Mouse (Mus musculus) MEL (cell line): ENCODE measurements at regions not wholly inside any gene's neighbourhood (a gene's known extent, or its start where the extent isn't known, plus 50 kb on each side); places are given as distances from the start of the nearest gene placed in this dataset.

Experiments
- DNase-seq: peaks from one replicate; pipeline ENCODE4 v3.0.0; 2011; ENCODE audit warnings: low read depth, low spot score
- H3K27ac ChIP-seq: 2 replicates; pipeline ENCODE4 v1.5.1; 2012; ENCODE audit warnings: low read depth, mild to moderate bottlenecking, control low read depth, low read length, moderate library complexity; ENCODE audit not compliant: control insufficient read depth
- H3K27me3 ChIP-seq, 2 experiments: fragments of 150-350 bp in 1 of 2; sonication (generic) in 1 of 2; 2 replicates each; pipeline ENCODE4 v1.6.1; 2012; ENCODE audit warnings: low read length in 2 of 2, mild to moderate bottlenecking in 2 of 2, improper control_type of control experiment in 1 of 2, moderate library complexity in 1 of 2; ENCODE audit not compliant: insufficient read depth in 2 of 2, control insufficient read depth in 1 of 2
- H3K36me3 ChIP-seq, 2 experiments: 2 replicates each; pipeline ENCODE4 v1.6.1; 2012 to 2014; ENCODE audit warnings: low read length in 2 of 2, improper control_type of control experiment in 1 of 2, inconsistent platforms in 1 of 2, mild to moderate bottlenecking in 1 of 2; ENCODE audit not compliant: insufficient read depth in 2 of 2, control insufficient read depth in 1 of 2
- H3K4me1 ChIP-seq, 2 experiments: fragments of 150-350 bp in 1 of 2; sonication (generic) in 1 of 2; 2 replicates each; pipeline ENCODE4 v1.6.1; 2012; ENCODE audit warnings: low read length in 2 of 2, improper control_type of control experiment in 1 of 2, mild to moderate bottlenecking in 1 of 2; ENCODE audit not compliant: insufficient read depth in 2 of 2, control insufficient read depth in 1 of 2
- H3K4me3 ChIP-seq, 2 experiments: fragments of 150-350 bp in 1 of 2; sonication (generic) in 1 of 2; 2 replicates each; pipeline ENCODE4 v1.5.1; 2012; ENCODE audit warnings: low read depth in 2 of 2, low read length in 2 of 2, mild to moderate bottlenecking in 2 of 2, moderate library complexity in 2 of 2, control low read depth in 1 of 2, improper control_type of control experiment in 1 of 2; ENCODE audit not compliant: control insufficient read depth in 1 of 2, insufficient read depth in 1 of 2
- H3K79me2 ChIP-seq: 2 replicates; pipeline ENCODE4 v1.6.1; 2012; ENCODE audit warnings: mild to moderate bottlenecking, low read length, moderate library complexity; ENCODE audit not compliant: control insufficient read depth, poor library complexity, insufficient read depth
- H3K9ac ChIP-seq: 2 replicates; pipeline ENCODE4 v1.6.1; 2012; ENCODE audit warnings: low read depth, mild to moderate bottlenecking, control low read depth, low read length, moderate library complexity; ENCODE audit not compliant: control insufficient read depth, poor library complexity, severe bottlenecking
- H3K9me3 ChIP-seq: fragments of 150-350 bp; sonication (generic); replicated peaks from 2 replicates; pipeline ENCODE4 v1.6.1; 2012; ENCODE audit warnings: mild to moderate bottlenecking, low read length, improper control_type of control experiment, moderate library complexity; ENCODE audit not compliant: insufficient read depth
- CHD1 ChIP-seq: IDR thresholded peaks from 2 replicates; pipeline ENCODE4 v1.6.1; 2012; ENCODE audit warnings: low read depth, mild to moderate bottlenecking, inconsistent platforms, low read length, improper control_type of control experiment
- CHD2 ChIP-seq: IDR thresholded peaks from 2 replicates; pipeline ENCODE4 v1.6.1; 2011; ENCODE audit warnings: low read length, improper control_type of control experiment
- E2F4 ChIP-seq: IDR thresholded peaks from 2 replicates; pipeline ENCODE4 v1.6.1; 2011; ENCODE audit warnings: low read depth, low read length, improper control_type of control experiment, borderline replicate concordance
- ELF1 ChIP-seq: IDR thresholded peaks from 2 replicates; pipeline ENCODE4 v1.6.1; 2014; ENCODE audit warnings: low read depth, mild to moderate bottlenecking, inconsistent platforms, low read length, improper control_type of control experiment, moderate library complexity
- EP300 ChIP-seq, 2 experiments: IDR thresholded peaks; 2 replicates each; pipeline ENCODE4 v1.6.1; 2011; ENCODE audit warnings: improper control_type of control experiment in 2 of 2, low read length in 2 of 2, low read depth in 1 of 2, mild to moderate bottlenecking in 1 of 2
- ETS1 ChIP-seq: IDR thresholded peaks from 2 replicates; pipeline ENCODE4 v1.6.1; 2012; ENCODE audit warnings: low read depth, mild to moderate bottlenecking, inconsistent platforms, low read length, improper control_type of control experiment, moderate library complexity
- GABPA ChIP-seq: IDR thresholded peaks from 2 replicates; pipeline ENCODE4 v1.6.1; 2012; ENCODE audit warnings: low read depth, mild to moderate bottlenecking, inconsistent platforms, low read length, improper control_type of control experiment, moderate library complexity
- HCFC1 ChIP-seq: IDR thresholded peaks from 2 replicates; pipeline ENCODE4 v1.6.1; 2012; ENCODE audit warnings: low read depth, mild to moderate bottlenecking, inconsistent platforms, low read length, improper control_type of control experiment, moderate library complexity
- MAFK ChIP-seq: IDR thresholded peaks from 2 replicates; pipeline ENCODE4 v1.6.1; 2011; ENCODE audit warnings: low read depth, mild to moderate bottlenecking, low read length, improper control_type of control experiment, borderline replicate concordance
- MAZ ChIP-seq: IDR thresholded peaks from 2 replicates; pipeline ENCODE4 v1.6.1; 2012; ENCODE audit warnings: low read depth, mild to moderate bottlenecking, inconsistent platforms, low read length, improper control_type of control experiment
- MEF2A ChIP-seq: IDR thresholded peaks from 2 replicates; pipeline ENCODE4 v1.6.1; 2014; ENCODE audit warnings: low read depth, mild to moderate bottlenecking, inconsistent platforms, low read length, improper control_type of control experiment; ENCODE audit not compliant: poor library complexity, insufficient replicate concordance, severe bottlenecking; ENCODE audit errors: extremely low read depth
- MXI1 ChIP-seq: IDR thresholded peaks from 2 replicates; pipeline ENCODE4 v1.6.1; 2011; ENCODE audit warnings: mild to moderate bottlenecking, low read depth, low read length, improper control_type of control experiment
- MYC ChIP-seq: IDR thresholded peaks from 2 replicates; pipeline ENCODE4 v1.6.1; 2011; ENCODE audit warnings: low read depth, mild to moderate bottlenecking, low read length, improper control_type of control experiment, moderate library complexity
- NELFE ChIP-seq: IDR thresholded peaks from 2 replicates; pipeline ENCODE4 v1.6.1; 2011; ENCODE audit warnings: low read depth, low read length, improper control_type of control experiment
- NRF1 ChIP-seq: IDR thresholded peaks from 2 replicates; pipeline ENCODE4 v1.6.1; 2014; ENCODE audit warnings: low read depth, mild to moderate bottlenecking, inconsistent platforms, low read length, improper control_type of control experiment, moderate library complexity; ENCODE audit not compliant: poor library complexity, insufficient read depth, severe bottlenecking
- POLR2AphosphoS5 ChIP-seq: IDR thresholded peaks from 2 replicates; pipeline ENCODE4 v1.6.1; 2012; ENCODE audit warnings: low read depth, borderline replicate concordance, mild to moderate bottlenecking, inconsistent platforms, low read length, moderate library complexity, mixed read lengths
- RAD21 ChIP-seq: IDR thresholded peaks from 2 replicates; pipeline ENCODE4 v1.6.1; 2011; ENCODE audit warnings: mild to moderate bottlenecking, low read depth, low read length, improper control_type of control experiment
- SIN3A ChIP-seq: IDR thresholded peaks from 2 replicates; pipeline ENCODE4 v1.6.1; 2012; ENCODE audit warnings: low read length, improper control_type of control experiment, inconsistent platforms
- SMC3 ChIP-seq: IDR thresholded peaks from 2 replicates; pipeline ENCODE4 v1.6.1; 2011; ENCODE audit warnings: low read depth, low read length, improper control_type of control experiment
- TBP ChIP-seq: IDR thresholded peaks from 2 replicates; pipeline ENCODE4 v1.8.0; 2011; ENCODE audit warnings: low read depth, low read length, improper control_type of control experiment
- TCF12 ChIP-seq: IDR thresholded peaks from 2 replicates; pipeline ENCODE4 v1.6.1; 2014; ENCODE audit warnings: low read depth, mild to moderate bottlenecking, inconsistent platforms, low read length, improper control_type of control experiment, moderate library complexity
- ZMIZ1 ChIP-seq: IDR thresholded peaks from 2 replicates; pipeline ENCODE4 v1.6.1; 2012; ENCODE audit warnings: low read depth, mild to moderate bottlenecking, inconsistent platforms, low read length, improper control_type of control experiment, moderate library complexity
- ZNF384 ChIP-seq: IDR thresholded peaks from 2 replicates; pipeline ENCODE4 v1.6.1; 2012; ENCODE audit warnings: low read depth, mild to moderate bottlenecking, inconsistent platforms, low read length, improper control_type of control experiment

DNA sequence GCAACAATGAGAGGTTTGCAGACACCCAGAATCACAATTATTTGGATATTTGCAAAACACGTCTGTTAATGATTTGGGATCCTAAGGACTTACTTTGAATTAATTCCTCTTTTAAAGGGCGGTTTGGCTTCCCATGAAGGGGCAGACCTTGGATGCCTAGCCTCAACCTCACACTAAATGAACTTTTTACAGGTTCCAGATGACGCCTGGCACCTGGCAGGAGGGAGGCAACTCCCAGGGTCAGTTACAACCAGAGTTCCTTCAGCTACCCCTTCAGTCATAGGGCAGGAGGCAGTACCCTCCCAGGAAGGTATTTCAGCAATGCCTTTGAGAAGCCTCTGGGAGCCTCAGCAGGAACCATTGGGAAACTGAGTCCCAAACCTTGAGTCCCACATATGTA, 57.9 kb upstream of the Stx18 start:
- Histone ChIP-seq H3K36me3 (no peaks in the 10 kb centered on the region), H3K4me1 (no peaks in the 10 kb centered on the region), H3K27ac (no peak overlapping the region), H3K4me3 (no peak overlapping the region), H3K27me3 (no peaks in the 10 kb centered on the region), H3K79me2 (no peaks in the 10 kb centered on the region), H3K9ac (no peak overlapping the region), H3K9me3 (no peaks in the 10 kb centered on the region)
- TF ChIP-seq ZMIZ1, result no peak
- TF ChIP-seq POLR2AphosphoS5, result no peak
- TF ChIP-seq MXI1, result no peak
- TF ChIP-seq EP300 (IDR thresholded peaks at IDR 0.05; ENCODE audit: low read depth in 1 of 2, low read length in 2 of 2), result no peak
- no peak for TF ChIP-seq TBP
- TF ChIP-seq NELFE, result no peak
- no peak for TF ChIP-seq CHD1
- no peak for TF ChIP-seq ETS1
- TF ChIP-seq HCFC1, result no peak
- no peak for TF ChIP-seq GABPA
- TF ChIP-seq MAZ, result no peak
- TF ChIP-seq ZNF384, result no peak
- no peak for TF ChIP-seq ELF1
- no peak for TF ChIP-seq E2F4
- no peak for DNase-seq

GRCm38 (mm10) chr5:37976943-37977434, 61.6 kb upstream of the Stx18 start:
- TF ChIP-seq POLR2AphosphoS5, result no peak
- TF ChIP-seq ZNF384, result no peak
- no peak for TF ChIP-seq SIN3A
- TF ChIP-seq MXI1, result no peak
- no peak for TF ChIP-seq EP300 (IDR thresholded peaks at IDR 0.05; ENCODE audit: low read depth in 1 of 2, low read length in 2 of 2)
- no peak for TF ChIP-seq CHD1
- TF ChIP-seq RAD21, result no peak
- TF ChIP-seq E2F4, result no peak
- no peak for TF ChIP-seq ETS1
- no peak for TF ChIP-seq CHD2
- no peak for TF ChIP-seq MEF2A
- TF ChIP-seq MYC, result no peak
- TF ChIP-seq TCF12, result no peak
- no peak for TF ChIP-seq SMC3
- no peak for TF ChIP-seq NRF1
- no peak for TF ChIP-seq MAFK
- Histone ChIP-seq H3K27me3 (no peaks in the 10 kb centered on the region), H3K9me3 (no peaks in the 10 kb centered on the region), H3K4me1 (no peaks in the 10 kb centered on the region), H3K9ac (no peak overlapping the region), H3K36me3 (no peaks in the 10 kb centered on the region), H3K4me3 (no peak overlapping the region), H3K79me2 (no peaks in the 10 kb centered on the region), H3K27ac (no peak overlapping the region)
- DNase-seq, result no peak
